Mouse (Mus musculus) CH12.LX (cell line): ENCODE results near the gene Mark2. TPM values are rescaled to one million over a fixed set of nuclear protein-coding genes. Genes with fewer than 3 reads are reported as not detected.

Experiments used
- DNase-seq: peaks from one replicate; pipeline ENCODE4 v3.0.0-alpha.2; 2013; ENCODE audit errors: extremely low read depth
- H3K27ac ChIP-seq: 2 replicates; pipeline ENCODE4 v1.5.1; 2012; ENCODE audit warnings: low read depth, mild to moderate bottlenecking, control low read depth, moderate library complexity; ENCODE audit not compliant: insufficient read depth
- H3K27me3 ChIP-seq: replicated peaks from 2 replicates; pipeline ENCODE3; 2012; ENCODE audit warnings: inconsistent platforms
- H3K36me3 ChIP-seq, 2 experiments: replicated peaks in 1 of 2; 2 replicates each; pipeline versions ENCODE3 to v1.6.1; 2012; ENCODE audit warnings: inconsistent platforms in 1 of 2, low read length in 1 of 2, mild to moderate bottlenecking in 1 of 2, mixed read lengths in 1 of 2, moderate library complexity in 1 of 2; ENCODE audit not compliant: control insufficient read depth in 1 of 2, insufficient read depth in 1 of 2
- H3K4me1 ChIP-seq, 2 experiments: 2 replicates each; pipeline ENCODE4 v1.6.1; 2012; ENCODE audit warnings: inconsistent platforms in 1 of 2, moderate library complexity in 1 of 2; ENCODE audit not compliant: insufficient read depth in 2 of 2, control insufficient read depth in 1 of 2
- H3K4me2 ChIP-seq: 2 replicates; pipeline ENCODE4 v1.6.1; 2012; ENCODE audit warnings: low read depth, mild to moderate bottlenecking, control low read depth; ENCODE audit not compliant: poor library complexity, insufficient read depth, severe bottlenecking
- H3K4me3 ChIP-seq, 3 experiments: fragments of 150-350 bp in 1 of 3; sonication (generic) in 1 of 3; replicated peaks in 1 of 3; 2 replicates each; pipeline versions ENCODE3 to v1.5.1; 2011 to 2012; ENCODE audit warnings: low read depth in 2 of 3, low read length in 2 of 3, mild to moderate bottlenecking in 2 of 3, moderate library complexity in 2 of 3, control low read depth in 1 of 3, improper control_type of control experiment in 1 of 3, inconsistent platforms in 1 of 3, mixed read lengths in 1 of 3; ENCODE audit not compliant: poor library complexity in 1 of 3
- H3K79me2 ChIP-seq: replicated peaks from 2 replicates; pipeline ENCODE4 v1.6.1; 2012; ENCODE audit warnings: mild to moderate bottlenecking, moderate library complexity; ENCODE audit not compliant: control insufficient read depth, poor library complexity, insufficient read depth, severe bottlenecking; ENCODE audit errors: extremely low read depth
- H3K9ac ChIP-seq: 2 replicates; pipeline ENCODE4 v1.6.1; 2012; ENCODE audit warnings: low read depth, mild to moderate bottlenecking, control low read depth, moderate library complexity; ENCODE audit not compliant: insufficient read depth
- H3K9me3 ChIP-seq: replicated peaks from 2 replicates; pipeline ENCODE3; 2012; ENCODE audit warnings: low read length, inconsistent platforms, mixed read lengths
- CHD1 ChIP-seq: IDR thresholded peaks from 2 replicates; pipeline ENCODE4 v1.6.1; 2012; ENCODE audit warnings: low read depth, low read length, improper control_type of control experiment, inconsistent platforms
- CTCF ChIP-seq, 2 experiments: IDR thresholded peaks in 1 of 2; conservative IDR thresholded peaks in 1 of 2; 2 replicates each; pipeline ENCODE4 v1.5.1; 2011 to 2012; ENCODE audit warnings: low read depth in 2 of 2, low read length in 2 of 2, improper control_type of control experiment in 1 of 2, inconsistent platforms in 1 of 2, mild to moderate bottlenecking in 1 of 2, moderate library complexity in 1 of 2
- ELF1 ChIP-seq: IDR thresholded peaks from 2 replicates; pipeline ENCODE4 v1.6.1; 2014; ENCODE audit warnings: low read depth, mild to moderate bottlenecking, inconsistent platforms, low read length, improper control_type of control experiment
- KAT2A ChIP-seq: IDR thresholded peaks from 2 replicates; pipeline ENCODE4 v1.6.1; 2012; ENCODE audit warnings: low read length, improper control_type of control experiment, inconsistent platforms; ENCODE audit not compliant: insufficient replicate concordance
- MEF2A ChIP-seq: IDR thresholded peaks from 2 replicates; pipeline ENCODE4 v1.6.1; 2014; ENCODE audit warnings: low read depth, mild to moderate bottlenecking, inconsistent platforms, low read length, improper control_type of control experiment, borderline replicate concordance
- MYC ChIP-seq: IDR thresholded peaks from 2 replicates; pipeline ENCODE4 v1.6.1; 2011; ENCODE audit warnings: low read depth, mild to moderate bottlenecking, improper control_type of control experiment, low read length
- NELFE ChIP-seq: IDR thresholded peaks from 2 replicates; pipeline ENCODE4 v1.6.1; 2011; ENCODE audit warnings: low read depth, low read length, improper control_type of control experiment
- NRF1 ChIP-seq: IDR thresholded peaks from 2 replicates; pipeline ENCODE4 v1.6.1; 2014; ENCODE audit warnings: low read depth, mild to moderate bottlenecking, inconsistent platforms, low read length, improper control_type of control experiment, moderate library complexity
- POLR2A ChIP-seq: IDR thresholded peaks from 2 replicates; pipeline ENCODE4 v1.6.1; 2011; ENCODE audit warnings: low read depth, mild to moderate bottlenecking, improper control_type of control experiment, low read length
- RAD21 ChIP-seq: IDR thresholded peaks from 2 replicates; pipeline ENCODE4 v1.6.1; 2011; ENCODE audit warnings: low read depth, mild to moderate bottlenecking, low read length, improper control_type of control experiment, moderate library complexity
- USF2 ChIP-seq: conservative IDR thresholded peaks from 2 replicates; pipeline ENCODE4 v1.6.1; 2011; ENCODE audit warnings: low read depth, low read length, improper control_type of control experiment
- ZKSCAN1 ChIP-seq: IDR thresholded peaks from 2 replicates; pipeline ENCODE4 v1.6.1; 2012; ENCODE audit warnings: low read depth, inconsistent platforms, low read length, improper control_type of control experiment, borderline replicate concordance
- dilution Hi-C: fragments of 300-500 bp; cut with MboI; formaldehyde crosslinking; loops from 2 replicates; pipeline ENCODE4 v1.14.3; 2020; ENCODE audit warnings: low sequenced_read_pairs; ENCODE audit not compliant: extremely low pct_unique_long_range_greater_than_20kb, extremely low pct_ligation_motif_present
- in situ Hi-C: fragments of 300-500 bp; cut with MboI; formaldehyde crosslinking; loops from 3 replicates; pipeline ENCODE4 v1.14.3; 2019; ENCODE audit warnings: low sequenced_read_pairs, low pct_ligation_motif_present, low pct_unique_long_range_greater_than_20kb, mixed read lengths
- polyA plus RNA-seq: library from polyadenylated mRNA; unstranded; fragments of >175 nt; gene quantifications from 2 replicates; pipeline ENCODE4 v1.2.1, GENCODE M21; 2012; ENCODE audit warnings: low read depth; ENCODE audit not compliant: insufficient read length
- total RNA-seq, 2 experiments: library from RNA; depleted of rRNA; stranded (reverse); fragments of 300-350 nt in 1 of 2; fragments of >200 nt in 1 of 2; gene quantifications; 2 replicates each; pipeline ENCODE4 v1.2.3; 2012 to 2014

Mark2 gene
- total and polyA plus RNA-seq, 3 experiments: 8.1 to 34.4 (median 19.0) TPM

- Histone ChIP-seq H3K4me1 (peaks cover 8 to 44% of the 10 kb centered on the region in 2 experiments), H3K27ac (no peak overlapping the region), H3K27me3 (no peaks in the 10 kb centered on the region), H3K4me3 (peak overlapping the region; percentile 72 to 87 (median 75)), H3K36me3 (peaks cover 3 to 9% of the 10 kb centered on the region in 2 experiments), H3K79me2 (peaks cover 9% of the 10 kb centered on the region; the same call in 1 of the 2 replicates), H3K9me3 (no peaks in the 10 kb centered on the region), H3K4me2 (peak overlapping the region; percentile 53), H3K9ac (peak overlapping the region; percentile 79)
- in situ Hi-C loops: no loop called here
- dilution Hi-C loops: no loop called here
- peak; percentile 18 for DNase-seq
- TF ChIP-seq ELF1 (0 out of 2 replicates have a peak, but pooled peaks have one; percentile 23), RAD21 (no peak)
Observed at GRCm38 (mm10) chr19:7382248-7382902, 40.7 kb upstream of the Mark2 start.

- Histone ChIP-seq H3K4me3 (peak overlapping the region; percentile 72 to 87 (median 75)), H3K36me3 (peaks cover 3 to 10% of the 10 kb centered on the region in 2 experiments), H3K27ac (no peak overlapping the region), H3K9me3 (no peaks in the 10 kb centered on the region), H3K27me3 (no peaks in the 10 kb centered on the region), H3K4me1 (peaks cover 8 to 44% of the 10 kb centered on the region in 2 experiments), H3K4me2 (peak overlapping the region; percentile 53), H3K9ac (peak overlapping the region; percentile 79), H3K79me2 (peaks cover 9% of the 10 kb centered on the region; the same call in 1 of the 2 replicates)
- in situ Hi-C loops: no loop called here
- DNase-seq: no peak
- dilution Hi-C loops: no loop called here
- no peak for TF ChIP-seq POLR2A
- TF ChIP-seq KAT2A: no peak
- no peak for TF ChIP-seq NRF1
Observed at GRCm38 (mm10) chr19:7381906-7382247, 40.2 kb upstream of the Mark2 start.

- DNase-seq: no peak
- H3K79me2 ChIP-seq: peaks cover 9% of the 10 kb centered on the region; the same call in 1 of the 2 replicates
- no peak overlapping the region for H3K27ac ChIP-seq
- dilution Hi-C loops: no loop called here
- TF ChIP-seq USF2 (no peak), NELFE (no peak), CHD1 (no peak), NRF1 (no peak), ZKSCAN1 (no peak), CTCF (conservative IDR thresholded peaks at IDR 0.05 in 1 of 2, IDR thresholded peaks at IDR 0.05 in 1 of 2; ENCODE audit: low read depth in 2 of 2, low read length in 2 of 2) (no peak), MYC (no peak), MEF2A (no peak)
- TF ChIP-seq, all 38 proteins: peak for 0
- no peak overlapping the region for H3K9ac ChIP-seq
- H3K9me3 ChIP-seq: no peaks in the 10 kb centered on the region
- no peak overlapping the region for H3K4me3 ChIP-seq
- H3K4me1 ChIP-seq: peaks cover 4 to 38% of the 10 kb centered on the region in 2 experiments
- H3K27me3 ChIP-seq: no peaks in the 10 kb centered on the region
- peaks cover 24 to 46% of the 10 kb centered on the region in 2 experiments for H3K36me3 ChIP-seq
- no peak overlapping the region for H3K4me2 ChIP-seq
- in situ Hi-C loops: no loop called here
Observed at GRCm38 (mm10) chr19:7377639-7378038, 36.0 kb upstream of the Mark2 start.
